In genomic region chr2:102936886-102937285, GRCm38 (mm10) we compare ENCODE assay signal across 9 mouse cellular contexts. TPM values are rescaled to one million over a fixed set of nuclear protein-coding genes. Genes with fewer than 3 reads are reported as not detected.
A peak's percentile ranks its signal among the peaks of the same experiment; 100 is the strongest.
DNase-seq lines count a peak whose midpoint lies in the region; ATAC-seq and TF ChIP-seq lines count a peak whose summit lies in the region.
"Had no signal": no experiment of that assay in that cellular context is flagged by ENCODE, and none has a peak within 500 bp of the region (broad histone marks: within the 10 kb centered on the region; RNA-seq: fewer than 3 reads in every experiment).

No protein-coding gene starts in this region.

- no peaks in the 10 kb centered on the region for H3K9me3 ChIP-seq in embryonic facial prominence, embryonic 10.5 days

- DNase-seq in kidney, postnatal 10 days, result peak; percentile 38
- no peak for DNase-seq in kidney, adult 18-20 months
- no peak for DNase-seq in embryonic facial prominence, embryonic 10.5 days (ENCODE audit: low spot score)
- peak; percentile 42 to 51 for DNase-seq in heart, adult 2 months
- peak; percentile 53 to 84 for DNase-seq in lung, postnatal 4 days
- DNase-seq in urinary bladder, postnatal 25 days (ENCODE audit: low spot score), result no peak
- DNase-seq: right cerebral cortex, postnatal 25 days; thymus, postnatal 25 days had no signal

- TF ChIP-seq CTCF in heart, adult 2 months (IDR thresholded peaks at IDR 0.05), result no peak

- no peaks in the 10 kb centered on the region for H3K36me3 ChIP-seq in embryonic facial prominence, embryonic 10.5 days (replicated peaks)
- H3K36me3 ChIP-seq in heart, adult 2 months (ENCODE audit: control insufficient read depth, insufficient read depth, low read length), result no peaks in the 10 kb centered on the region

- WGBS in embryonic facial prominence, embryonic 10.5 days, result 53% methylated on average over 3 of the region's 3 CpGs
- 55% methylated on average over 3 of the region's 3 CpGs for WGBS in heart, adult 2 months

- intact Hi-C loops in heart, adult 2 months (cut with DNase I), result no loop called here

- peaks cover 16% of the 10 kb centered on the region for H3K4me1 ChIP-seq in embryonic facial prominence, embryonic 10.5 days
- H3K4me1 ChIP-seq in heart, adult 2 months (ENCODE audit: control insufficient read depth, insufficient read depth, low read length), result peaks cover 2% of the 10 kb centered on the region; the same call in 1 of the 2 replicates

- ATAC-seq in monocyte, adult 5-6 weeks (replicated peaks; ENCODE audit: insufficient number of reproducible peaks, low FRiP score, low TSS enrichment, poor library complexity, severe bottlenecking), result no peak

- no peak for TF ChIP-seq EP300 in heart, adult 2 months (IDR thresholded peaks at IDR 0.05; ENCODE audit: insufficient read depth, low read depth, low read length)

- no peaks in the 10 kb centered on the region for H3K27me3 ChIP-seq in embryonic facial prominence, embryonic 10.5 days (replicated peaks; ENCODE audit: low read depth, poor library complexity, severe bottlenecking)
- no peaks in the 10 kb centered on the region for H3K27me3 ChIP-seq in heart, adult 2 months (ENCODE audit: control insufficient read depth, insufficient read depth, low read length)

- no peak overlapping the region for H3K9ac ChIP-seq in heart, adult 2 months (ENCODE audit: low read depth, low read length)

- no peaks in the 10 kb centered on the region for H3K79me2 ChIP-seq in heart, adult 2 months (replicated peaks; ENCODE audit: control insufficient read depth, insufficient read depth, low read length)

- H3K4me3 ChIP-seq in embryonic facial prominence, embryonic 10.5 days, result no peak overlapping the region
- no peak overlapping the region for H3K4me3 ChIP-seq in heart, adult 2 months

- H3K27ac ChIP-seq in embryonic facial prominence, embryonic 10.5 days (replicated peaks), result 0 out of 2 replicates have a peak overlapping the region, but pooled peaks have one; percentile 14
- H3K27ac ChIP-seq in heart, adult 2 months, result no peak overlapping the region

- no peak for TF ChIP-seq POLR2A in heart, adult 2 months (IDR thresholded peaks at IDR 0.05; ENCODE audit: insufficient read depth, low read depth, low read length)

RNA-seq across cellular contexts. Expression of gene Cd44, which starts 35.4 kb away (rescaled TPM):
- 2.2 and 2.5 TPM in 2 replicates for polyA plus RNA-seq in embryonic facial prominence, embryonic 10.5 days (2016; fragmentation: Nextera tagmentation; extraction: Ambion mirVana)
- 10 to 100 TPM in 1 of 2 experiments, 1 to 10 TPM in 1; 8.4 to 10.8 TPM for total RNA-seq in heart, adult 2 months (2021)
- polyA plus RNA-seq in heart, adult 2 months (2012; rRNA removed), result 9.1 and 10.4 TPM in 2 replicates
- total RNA-seq in monocyte, adult 5-6 weeks (2017), result 371 to 440 TPM (median 391 TPM) in 3 replicates

Comparison
In these comparisons a context has a peak if more than half of its experiments do, and no peak if none do; other contexts are left out.
1. DNase-seq: peak in kidney, postnatal 10 days (single experiment), heart, adult 2 months (2 of 2) and lung, postnatal 4 days (2 of 2); none in kidney, adult 18-20 months (single experiment), embryonic facial prominence, embryonic 10.5 days (single experiment) and urinary bladder, postnatal 25 days (single experiment).
2. RNA of gene Cd44, which starts 35.4 kb away (total RNA-seq): 371 to 440 TPM in monocyte, adult 5-6 weeks; 8.4 to 10.8 TPM in heart, adult 2 months; every median in the first group is over 10 times any median in the second.